Mouse (Mus musculus) Patski (cell line): ENCODE measurements at regions not wholly inside any gene's neighbourhood (a gene's known extent, or its start where the extent isn't known, plus 50 kb on each side); places are given as distances from the start of the nearest gene placed in this dataset.
"Not testable (repeated sequence)": the region's sequence is repeated elsewhere in the genome, so short reads cannot be mapped to it uniquely, and the experiment has no call there.

ENCODE experiments used
- ATAC-seq: fragments of 100-300 bp; one replicate; pipeline ENCODE4 v1.8.0; 2021
- CTCF ChIA-PET: fragments of 350-600 bp; sonication (Branson Sonifier 250); formaldehyde crosslinking; loops from one replicate; lab custom pipeline; 2022; ENCODE audit warnings: inconsistent platforms; lab: Charles Lee
- POLR2A ChIA-PET: fragments of 350-600 bp; sonication (Branson Sonifier 250); formaldehyde crosslinking; loops from one replicate; lab custom pipeline; 2022; ENCODE audit warnings: antibody characterized with exemption, inconsistent platforms; lab: Charles Lee
- DNase-seq: peaks from one replicate; pipeline ENCODE4 v3.0.0-alpha.2; 2011; ENCODE audit warnings: low read depth, low spot score
- H3K27me3 ChIP-seq: fragments of 371-371 bp; one replicate; pipeline ENCODE4 v1.5.1; 2021
- in situ Hi-C: fragments of 300-500 bp; cut with MboI; formaldehyde crosslinking; loops from 3 replicates; pipeline ENCODE4 v1.11.1; 2018; ENCODE audit warnings: low pct_unique_long_range_greater_than_20kb, mixed read lengths

DNA sequence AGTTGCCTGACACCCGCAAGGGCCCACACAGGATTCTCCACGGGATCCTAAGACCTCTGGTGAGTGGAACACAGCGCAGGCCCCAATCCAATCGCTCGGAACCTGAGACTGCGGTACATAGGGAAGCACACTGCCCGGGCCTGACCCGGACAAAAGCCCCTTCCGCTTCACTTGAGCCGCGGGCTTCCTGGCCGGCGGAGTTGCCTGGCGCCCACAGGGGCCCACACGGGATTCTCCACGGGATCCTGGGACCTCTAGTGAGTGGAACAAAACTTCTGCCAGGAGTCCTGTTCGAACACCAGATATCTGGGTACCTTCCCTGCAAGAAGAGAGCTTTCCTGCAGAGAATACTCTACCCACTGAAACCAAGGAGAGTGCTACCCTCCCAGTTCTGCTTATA lies 73.8 kb upstream of the Skint5 start:
- in situ Hi-C loops, CTCF ChIA-PET, H3K27me3 ChIP-seq, POLR2A ChIA-PET, DNase-seq: not testable (repeated sequence)
- peak; percentile 100 for ATAC-seq
